Mouse (Mus musculus) heart, adult 2 months (tissue): Measurements from ENCODE around the gene Arf6. TPM values are rescaled to one million over a fixed set of nuclear protein-coding genes. Genes with fewer than 3 reads are reported as not detected.
"Not testable (repeated sequence)": the region's sequence is repeated elsewhere in the genome, so short reads cannot be mapped to it uniquely, and the experiment has no call there.

ENCODE experiments used
- DNase-seq, 2 experiments: peaks; one replicate each; pipeline ENCODE4 v3.0.0; 2021
- H3K27ac ChIP-seq: fragments of 200-600 bp; 2 replicates; pipeline ENCODE4 v1.8.1; 2022
- H3K27me3 ChIP-seq: fragments of 200-500 bp; 2 replicates; pipeline ENCODE4 v1.6.1; 2012; ENCODE audit warnings: mild to moderate bottlenecking, low read length, inconsistent platforms, mixed read lengths; ENCODE audit not compliant: control insufficient read depth, insufficient read depth
- H3K36me3 ChIP-seq: fragments of 200-500 bp; 2 replicates; pipeline ENCODE4 v1.6.1; 2012; ENCODE audit warnings: low read length, inconsistent platforms; ENCODE audit not compliant: control insufficient read depth, insufficient read depth
- H3K4me1 ChIP-seq: fragments of 200-500 bp; 2 replicates; pipeline ENCODE4 v1.6.1; 2011; ENCODE audit warnings: low read length; ENCODE audit not compliant: control insufficient read depth, insufficient read depth
- H3K4me3 ChIP-seq: fragments of 200-600 bp; 2 replicates; pipeline ENCODE4 v1.8.1; 2022
- H3K79me2 ChIP-seq: fragments of 200-500 bp; replicated peaks from 2 replicates; pipeline ENCODE4 v1.6.1; 2012; ENCODE audit warnings: mild to moderate bottlenecking, inconsistent platforms, low read length, moderate library complexity, mixed read lengths; ENCODE audit not compliant: control insufficient read depth, insufficient read depth
- H3K9ac ChIP-seq: fragments of 200-500 bp; 2 replicates; pipeline ENCODE4 v1.6.1; 2012; ENCODE audit warnings: low read depth, mild to moderate bottlenecking, control low read depth, inconsistent platforms, low read length, mixed read lengths
- CTCF ChIP-seq: fragments of 200-600 bp; IDR thresholded peaks from 2 replicates; pipeline ENCODE4 v1.8.1; 2022; ENCODE audit warnings: antibody characterized with exemption, mild to moderate bottlenecking, moderate library complexity
- EP300 ChIP-seq: fragments of 200-500 bp; IDR thresholded peaks from 2 replicates; pipeline ENCODE4 v1.6.1; 2011; ENCODE audit warnings: low read depth, low read length, control low read depth; ENCODE audit not compliant: insufficient read depth
- POLR2A ChIP-seq: fragments of 200-500 bp; IDR thresholded peaks from 2 replicates; pipeline ENCODE4 v1.6.1; 2011; ENCODE audit warnings: mild to moderate bottlenecking, low read depth, low read length, control low read depth; ENCODE audit not compliant: insufficient read depth
- WGBS: fragments of 180-500 bp; shearing (Covaris S2); methylation state at CpG from one replicate; pipeline ENCODE4 v1.1.7; 2018; 5-methylcytosine and 5-hydroxymethylcytosine counted together
- intact Hi-C: fragments of 180-260 bp; cut with DNase I; formaldehyde crosslinking; loops from one replicate; pipeline ENCODE4 v1.15.1; 2025
- polyA plus RNA-seq: library from polyadenylated mRNA; depleted of rRNA; stranded (reverse); fragments of >200 nt; gene quantifications from 2 replicates; pipeline ENCODE4 v1.2.3, GENCODE M21; 2012
- total RNA-seq, 2 experiments: library from RNA; stranded (reverse); gene quantifications; 2 replicates each; pipeline ENCODE4 v1.2.3; 2021

Gene Arf6
- total and polyA plus RNA-seq, 3 experiments = 30.3 to 38.7 (median 35.0) TPM

DNA sequence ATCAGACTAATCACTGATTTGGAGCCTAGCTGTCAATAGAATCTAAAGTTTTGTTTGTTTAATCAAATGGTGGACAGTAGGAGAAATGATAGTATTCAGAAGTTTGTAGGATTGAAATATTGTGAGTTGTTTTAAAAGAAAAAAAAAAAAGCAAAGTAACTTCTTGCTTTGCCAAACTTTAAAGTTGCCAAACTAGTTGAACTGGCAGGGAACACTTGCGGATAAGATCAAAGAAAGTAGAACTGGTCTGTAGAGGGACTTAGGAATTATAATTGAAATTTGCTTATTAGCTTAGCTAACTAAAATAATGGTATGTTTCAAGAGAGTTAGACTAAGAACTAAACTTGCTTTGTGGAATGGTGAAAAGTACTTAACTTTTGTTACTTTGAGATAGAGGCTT, 5.2 kb downstream of the Arf6 start:
- 76% methylated on average over 1 of the region's 1 CpGs for WGBS
- Histone ChIP-seq H3K36me3 (peaks cover 26% of the 10 kb centered on the region), H3K4me1 (peaks cover 6% of the 10 kb centered on the region), H3K79me2 (peaks cover 5% of the 10 kb centered on the region), H3K27me3 (no peaks in the 10 kb centered on the region), H3K9ac (no peak overlapping the region), H3K4me3 (no peak overlapping the region), H3K27ac (no peak overlapping the region)
- no peak for TF ChIP-seq POLR2A
- intact Hi-C loops = no loop called here
- no peak for DNase-seq

DNA sequence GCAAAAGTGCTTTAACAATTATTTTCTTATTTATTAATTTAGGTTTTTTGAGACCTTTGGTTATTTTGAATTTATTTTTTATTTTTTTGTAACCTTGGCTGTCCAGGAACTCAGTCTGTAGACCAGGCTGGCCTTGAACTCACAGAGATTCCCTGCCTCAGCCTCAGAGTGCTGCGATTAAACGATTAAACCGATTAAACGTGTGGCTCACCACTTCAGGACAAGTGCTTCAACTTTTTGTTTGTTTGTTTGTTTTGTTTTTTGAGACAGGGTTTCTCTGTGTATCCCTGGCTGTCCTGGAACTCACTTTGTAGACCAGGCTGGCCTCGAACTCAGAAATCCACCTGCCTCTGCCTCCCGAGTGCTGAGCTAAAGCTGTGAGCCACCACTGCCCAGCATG, 5.7 kb downstream of the Arf6 start:
- H3K9ac ChIP-seq, DNase-seq, H3K4me1 ChIP-seq, H3K4me3 ChIP-seq, intact Hi-C loops, H3K27ac ChIP-seq, H3K79me2 ChIP-seq, H3K27me3 ChIP-seq: not testable (repeated sequence)
- peaks cover 26% of the 10 kb centered on the region for H3K36me3 ChIP-seq
- 91% methylated on average over 6 of the region's 6 CpGs for WGBS

DNA sequence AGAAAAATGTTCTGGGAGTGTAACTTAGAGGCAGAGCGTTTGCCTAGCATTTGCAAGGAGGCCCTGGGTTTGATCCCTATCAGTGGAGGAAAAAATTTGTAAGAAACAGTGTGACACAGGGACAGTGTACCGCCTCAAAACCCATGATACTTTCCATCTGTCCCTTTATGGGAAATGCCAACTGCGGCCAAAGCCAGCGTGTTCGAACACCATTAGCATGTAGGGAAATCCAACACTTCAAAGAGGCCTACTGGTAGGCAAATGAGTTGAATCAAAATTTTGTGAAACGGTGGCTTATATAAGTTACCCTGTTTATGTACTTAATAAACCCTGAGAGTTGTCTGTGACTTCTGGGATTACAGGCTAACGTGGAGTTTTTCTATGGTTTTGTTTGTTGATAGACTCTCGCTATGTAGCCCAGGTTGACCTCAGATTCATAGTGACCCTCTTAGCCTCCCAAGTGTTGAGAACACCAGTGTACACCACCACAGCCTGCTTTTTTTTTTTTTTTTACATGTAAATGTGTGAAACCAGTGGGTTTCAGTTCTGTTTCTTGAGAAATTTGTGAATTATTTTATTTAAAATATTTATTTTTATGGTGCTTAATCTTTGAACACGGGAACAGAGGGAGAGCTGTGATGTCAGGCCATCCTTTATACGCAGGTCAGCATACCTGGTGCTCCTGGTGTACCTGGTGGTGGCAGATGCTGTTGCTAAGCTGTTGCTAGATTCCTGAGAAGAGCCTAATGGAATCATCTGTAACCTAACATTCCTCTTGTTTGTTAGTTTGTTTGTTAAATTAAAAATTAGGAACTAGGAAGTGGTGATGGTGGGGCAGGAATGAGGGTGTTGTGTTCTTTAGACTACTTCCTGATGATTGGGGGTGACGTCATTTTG, 6.9 kb downstream of the Arf6 start:
- peaks cover 4% of the 10 kb centered on the region for H3K4me1 ChIP-seq

DNA sequence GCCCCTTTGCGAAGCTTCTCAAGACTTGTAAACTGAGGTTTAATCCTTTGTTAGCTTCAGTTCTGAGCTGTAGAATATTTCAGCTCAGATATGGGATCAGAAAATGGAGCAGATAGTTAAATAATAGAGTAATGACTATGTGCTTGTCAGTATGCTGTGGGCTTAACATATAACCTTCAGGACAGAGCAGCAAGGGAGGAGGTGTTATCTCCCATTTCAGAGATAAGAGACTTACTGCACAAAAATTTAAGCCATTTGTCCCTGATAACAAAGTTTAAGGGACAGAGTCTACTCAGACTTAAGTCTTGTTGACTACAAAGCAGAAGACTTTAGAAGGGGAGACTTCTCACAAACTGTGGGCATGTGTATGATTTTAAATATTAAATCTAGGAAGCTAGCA, 10.9 kb downstream of the Arf6 start:
- Histone ChIP-seq H3K4me3 (no peak overlapping the region), H3K36me3 (peaks cover 8% of the 10 kb centered on the region), H3K27ac (no peak overlapping the region), H3K27me3 (no peaks in the 10 kb centered on the region), H3K9ac (no peak overlapping the region), H3K79me2 (no peaks in the 10 kb centered on the region), H3K4me1 (peaks cover 2% of the 10 kb centered on the region)
- intact Hi-C loops = no loop called here
- no peak for DNase-seq
- TF ChIP-seq EP300 = no peak
- TF ChIP-seq POLR2A = no peak
- no peak for TF ChIP-seq CTCF
- 77% methylated on average over 1 of the region's 1 CpGs for WGBS

More for the DNA sequence above, 6.9 kb downstream of the Arf6 start:
- TF ChIP-seq EP300 = no peak
- TF ChIP-seq POLR2A = no peak
- no peak for TF ChIP-seq CTCF
- Histone ChIP-seq H3K9ac (no peak overlapping the region), H3K79me2 (peaks cover under 1% of the 10 kb centered on the region; the same call in 1 of the 2 replicates), H3K27me3 (no peaks in the 10 kb centered on the region), H3K36me3 (peaks cover 20% of the 10 kb centered on the region), H3K4me3 (no peak overlapping the region), H3K27ac (no peak overlapping the region)
- DNase-seq = no peak
- intact Hi-C loops = no loop called here
- 77% methylated on average over 11 of the region's 11 CpGs for WGBS

DNA sequence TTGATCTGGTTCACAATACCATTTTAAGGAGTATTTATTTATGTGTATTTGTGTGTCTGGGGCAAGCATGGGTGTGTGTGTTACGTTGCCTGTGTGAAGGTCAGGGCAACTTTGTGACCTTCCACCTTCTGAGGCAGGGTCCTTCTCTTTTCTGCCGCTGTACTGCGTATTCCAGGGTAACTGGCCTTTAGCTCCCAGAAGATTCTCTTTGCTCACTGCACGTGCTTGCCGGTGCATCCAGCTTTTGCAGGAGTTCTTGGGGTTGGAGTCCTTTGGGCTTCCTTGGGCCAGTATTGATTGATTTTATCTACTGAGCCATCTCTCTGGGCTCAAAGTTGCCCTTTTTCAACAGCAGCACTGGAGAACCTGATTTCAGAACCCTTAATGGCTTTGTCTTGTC, 12.7 kb downstream of the Arf6 start:
- WGBS = 95% methylated on average over 5 of the region's 5 CpGs
- TF ChIP-seq POLR2A = no peak
- no peak for TF ChIP-seq EP300
- no peak for TF ChIP-seq CTCF
- Histone ChIP-seq H3K79me2 (no peaks in the 10 kb centered on the region), H3K9ac (no peak overlapping the region), H3K4me3 (no peak overlapping the region), H3K27me3 (no peaks in the 10 kb centered on the region), H3K27ac (no peak overlapping the region), H3K36me3 (no peaks in the 10 kb centered on the region), H3K4me1 (no peaks in the 10 kb centered on the region)
- no peak for DNase-seq
- intact Hi-C loops = no loop called here

- H3K79me2 ChIP-seq = no peaks in the 10 kb centered on the region
- intact Hi-C loops = no loop called here
- TF ChIP-seq POLR2A (no peak), CTCF (no peak), EP300 (no peak)
- no peak overlapping the region for H3K27ac ChIP-seq
- H3K36me3 ChIP-seq = no peaks in the 10 kb centered on the region
- H3K27me3 ChIP-seq = no peaks in the 10 kb centered on the region
- DNase-seq = no peak
- no peak overlapping the region for H3K4me3 ChIP-seq
- no peak overlapping the region for H3K9ac ChIP-seq
- no peaks in the 10 kb centered on the region for H3K4me1 ChIP-seq
- 62% methylated on average over 6 of the region's 6 CpGs for WGBS
Observed at GRCm38 (mm10) chr12:69385542-69386280, 13.8 kb downstream of the Arf6 start.

- intact Hi-C loops, DNase-seq, H3K79me2 ChIP-seq, H3K27me3 ChIP-seq, H3K27ac ChIP-seq, H3K9ac ChIP-seq, H3K4me3 ChIP-seq, H3K4me1 ChIP-seq, H3K36me3 ChIP-seq: not testable (repeated sequence)
- WGBS = 64% methylated on average over 12 of the region's 12 CpGs
Observed at GRCm38 (mm10) chr12:69386281-69386732, 14.4 kb downstream of the Arf6 start.
